Mouse (Mus musculus) C2C12 (cell line): Measurements from ENCODE around the gene Cnbp.

Experiments used
- CTCF ChIP-seq: IDR thresholded peaks from one replicate; pipeline ENCODE4 v1.5.1; 2011; ENCODE audit not compliant: control insufficient read depth, insufficient read depth, insufficient read length
- MAX ChIP-seq: IDR thresholded peaks from one replicate; pipeline ENCODE4 v1.6.1; 2011; ENCODE audit warnings: mild to moderate bottlenecking, control low read depth

DNA sequence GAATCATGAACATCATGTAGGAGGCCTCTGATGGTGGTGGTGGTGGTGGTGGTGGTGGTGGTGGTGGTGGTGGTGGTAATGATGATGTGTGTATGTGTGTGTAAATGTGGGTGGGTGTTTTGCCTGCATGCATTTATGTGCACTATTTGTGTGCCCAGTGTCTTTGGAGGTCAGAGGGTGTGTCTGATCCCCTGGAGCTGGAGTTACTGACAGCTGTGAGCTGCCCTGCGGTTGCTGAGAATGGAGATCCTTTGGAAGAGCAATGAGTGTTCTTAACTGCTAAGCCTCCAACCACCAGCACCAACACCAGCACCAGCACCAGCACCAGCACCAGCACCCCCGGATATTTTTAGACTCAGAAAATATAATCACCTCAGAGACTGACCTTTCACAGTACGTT, 31.3 kb upstream of the Cnbp start:
- TF ChIP-seq CTCF (no peak), MAX (no peak)
